Mouse (Mus musculus) heart, embryonic 10.5 days (tissue): Measurements from ENCODE around the gene Stk11. TPM values are rescaled to one million over a fixed set of nuclear protein-coding genes. Genes with fewer than 3 reads are reported as not detected.
A peak's percentile ranks its signal among the peaks of the same experiment; 100 is the strongest.

ENCODE experiments used
- DNase-seq: peaks from one replicate; pipeline ENCODE4 v3.0.0-alpha.2; 2017; ENCODE audit warnings: low spot score
- H3K27ac ChIP-seq: fragments of 300-500 bp; sonication (generic); 2 replicates; pipeline ENCODE4 v1.5.1; 2016; ENCODE audit warnings: mild to moderate bottlenecking
- H3K27me3 ChIP-seq: fragments of 300-500 bp; sonication (generic); 2 replicates; pipeline ENCODE4 v1.6.1; 2016; ENCODE audit warnings: mild to moderate bottlenecking; ENCODE audit not compliant: poor library complexity, insufficient read depth, severe bottlenecking
- H3K36me3 ChIP-seq: fragments of 300-500 bp; sonication (generic); 2 replicates; pipeline ENCODE4 v1.6.1; 2016; ENCODE audit warnings: mild to moderate bottlenecking, moderate library complexity
- H3K4me1 ChIP-seq: fragments of 300-500 bp; sonication (generic); 2 replicates; pipeline ENCODE4 v1.6.1; 2016; ENCODE audit warnings: mild to moderate bottlenecking
- H3K4me3 ChIP-seq: fragments of 300-500 bp; sonication (generic); 2 replicates; pipeline ENCODE4 v1.5.1; 2016; ENCODE audit warnings: mild to moderate bottlenecking, moderate library complexity
- H3K9me3 ChIP-seq: fragments of 300-500 bp; sonication (generic); 2 replicates; pipeline ENCODE4 v1.6.1; 2016; ENCODE audit warnings: mild to moderate bottlenecking, moderate library complexity
- WGBS: fragments of 180-500 bp; shearing (Covaris S2); methylation state at CpG from one replicate; pipeline ENCODE4 v1.1.7; 2016; 5-methylcytosine and 5-hydroxymethylcytosine counted together
- polyA plus RNA-seq: library from polyadenylated mRNA; unstranded; fragments of >200 nt; fragmentation: Nextera tagmentation; extraction: Ambion mirVana; gene quantifications from 2 replicates; pipeline ENCODE4 v1.2.1, GENCODE M21; 2016

The Stk11 gene
- polyA plus RNA-seq, 1 experiment from 2014 or later: 17.8 TPM

GRCm38 (mm10) chr10:80169070-80169469 is 53.5 kb downstream of the Stk11 start:
- no peak for DNase-seq
- WGBS: 69% methylated on average over 1 of the region's 1 CpGs
- peak overlapping the region; percentile 100; the same call in 1 of the 2 replicates for H3K27ac ChIP-seq
- peaks cover 62% of the 10 kb centered on the region for H3K4me1 ChIP-seq
- peak overlapping the region; percentile 92 for H3K4me3 ChIP-seq
- H3K9me3 ChIP-seq: no peaks in the 10 kb centered on the region
- peaks cover 29% of the 10 kb centered on the region for H3K36me3 ChIP-seq
- no peaks in the 10 kb centered on the region for H3K27me3 ChIP-seq

DNA sequence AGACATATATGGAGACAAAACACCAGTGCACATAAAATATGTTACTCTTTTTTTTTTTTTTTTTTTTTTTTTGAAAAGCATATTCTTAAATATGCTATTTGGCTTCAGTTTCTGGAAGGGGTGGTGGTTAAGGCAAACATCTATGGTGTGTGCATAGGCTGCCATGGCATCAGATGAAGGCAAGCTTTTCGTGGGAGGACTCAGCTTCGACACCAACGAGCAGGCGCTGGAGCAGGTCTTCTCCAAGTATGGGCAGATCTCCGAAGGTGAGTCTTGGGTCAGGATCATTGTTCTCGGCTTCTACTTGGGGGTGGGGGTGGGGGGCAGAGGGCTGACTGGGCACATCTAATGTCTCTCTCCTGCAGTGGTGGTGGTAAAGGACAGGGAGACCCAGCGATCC is 54.0 kb downstream of the Stk11 start:
- no peak overlapping the region for H3K4me3 ChIP-seq
- 89% methylated on average over 7 of the region's 7 CpGs for WGBS
- H3K4me1 ChIP-seq: peaks cover 59% of the 10 kb centered on the region

DNA sequence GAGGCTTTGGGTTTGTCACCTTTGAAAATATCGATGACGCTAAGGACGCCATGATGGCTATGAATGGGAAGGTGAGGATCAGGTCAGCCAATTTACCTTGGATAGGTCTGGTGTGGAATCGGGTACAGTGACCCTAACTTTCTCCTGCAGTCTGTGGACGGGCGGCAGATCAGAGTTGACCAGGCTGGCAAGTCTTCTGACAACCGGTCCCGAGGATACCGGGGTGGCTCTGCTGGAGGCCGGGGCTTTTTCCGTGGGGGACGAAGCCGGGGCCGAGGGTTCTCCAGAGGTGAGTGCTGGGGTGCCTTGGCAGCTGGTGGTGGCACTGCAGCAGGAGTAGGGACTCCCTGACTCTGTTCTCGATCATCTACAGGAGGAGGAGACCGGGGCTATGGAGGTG is 54.4 kb downstream of the Stk11 start:
- 95% methylated on average over 16 of the region's 16 CpGs for WGBS
- H3K4me3 ChIP-seq: 0 out of 2 replicates have a peak overlapping the region, but pooled peaks have one; percentile 12

More for the DNA sequence above, 54.0 kb downstream of the Stk11 start:
- Histone ChIP-seq H3K9me3 (no peaks in the 10 kb centered on the region), H3K27me3 (no peaks in the 10 kb centered on the region), H3K36me3 (peaks cover 29% of the 10 kb centered on the region), H3K27ac (no peak overlapping the region)
- DNase-seq: no peak

GRCm38 (mm10) chr10:80170601-80171021 is 55.0 kb downstream of the Stk11 start:
- peaks cover 56% of the 10 kb centered on the region for H3K4me1 ChIP-seq
- 95% methylated on average over 19 of the region's 19 CpGs for WGBS
- DNase-seq: no peak
- H3K9me3 ChIP-seq: no peaks in the 10 kb centered on the region
- H3K4me3 ChIP-seq: 0 out of 2 replicates have a peak overlapping the region, but pooled peaks have one; percentile 12
- H3K27ac ChIP-seq: no peak overlapping the region
- peaks cover 32% of the 10 kb centered on the region for H3K36me3 ChIP-seq
- no peaks in the 10 kb centered on the region for H3K27me3 ChIP-seq

More for the DNA sequence above, 54.4 kb downstream of the Stk11 start:
- Histone ChIP-seq H3K36me3 (peaks cover 32% of the 10 kb centered on the region), H3K27me3 (no peaks in the 10 kb centered on the region), H3K9me3 (no peaks in the 10 kb centered on the region), H3K27ac (no peak overlapping the region), H3K4me1 (peaks cover 59% of the 10 kb centered on the region)
- no peak for DNase-seq

GRCm38 (mm10) chr10:80171252-80171651 is 55.6 kb downstream of the Stk11 start:
- WGBS: 90% methylated on average over 15 of the region's 15 CpGs
- peaks cover 32% of the 10 kb centered on the region for H3K36me3 ChIP-seq
- H3K4me1 ChIP-seq: peaks cover 57% of the 10 kb centered on the region
- no peaks in the 10 kb centered on the region for H3K27me3 ChIP-seq
- no peak for DNase-seq
- H3K9me3 ChIP-seq: no peaks in the 10 kb centered on the region
- no peak overlapping the region for H3K4me3 ChIP-seq
- H3K27ac ChIP-seq: no peak overlapping the region

GRCm38 (mm10) chr10:80171760-80172526 is 56.3 kb downstream of the Stk11 start:
- H3K4me3 ChIP-seq: peak overlapping the region; percentile 73
- no peaks in the 10 kb centered on the region for H3K27me3 ChIP-seq
- no peaks in the 10 kb centered on the region for H3K9me3 ChIP-seq
- no peak for DNase-seq
- H3K4me1 ChIP-seq: peaks cover 56% of the 10 kb centered on the region
- H3K36me3 ChIP-seq: peaks cover 32% of the 10 kb centered on the region
- peak overlapping the region; percentile 87 for H3K27ac ChIP-seq
- WGBS: 84% methylated on average over 45 of the region's 45 CpGs

- peaks cover 32% of the 10 kb centered on the region for H3K36me3 ChIP-seq
- no peaks in the 10 kb centered on the region for H3K9me3 ChIP-seq
- H3K4me1 ChIP-seq: peaks cover 58% of the 10 kb centered on the region
- H3K27ac ChIP-seq: peak within 1 kb of the TSS; percentile 87
- peak; percentile 96 for DNase-seq
- peak within 1 kb of the TSS; percentile 73 for H3K4me3 ChIP-seq
- no peaks in the 10 kb centered on the region for H3K27me3 ChIP-seq
- WGBS: 5% methylated on average over 35 of the region's 35 CpGs
These were observed 57.1 kb downstream of the Stk11 start, which contains the start of gene 1600002K03Rik for GRCm38 (mm10) chr10:80172527-80173292. Gene 1600002K03Rik, plus strand, starts transcription at chr10:80172944.

- Histone ChIP-seq H3K27me3 (no peaks in the 10 kb centered on the region), H3K4me3 (peak overlapping the region; percentile 73), H3K36me3 (peaks cover 32% of the 10 kb centered on the region), H3K4me1 (peaks cover 65% of the 10 kb centered on the region), H3K27ac (peak overlapping the region; percentile 87), H3K9me3 (no peaks in the 10 kb centered on the region)
- no peak for DNase-seq
- 7% methylated on average over 11 of the region's 11 CpGs for WGBS
These were observed 57.8 kb downstream of the Stk11 start for GRCm38 (mm10) chr10:80173358-80173757.

- peaks cover 32% of the 10 kb centered on the region for H3K36me3 ChIP-seq
- WGBS: 85% methylated on average over 10 of the region's 10 CpGs
- H3K4me3 ChIP-seq: no peak overlapping the region
- H3K9me3 ChIP-seq: no peaks in the 10 kb centered on the region
- H3K27ac ChIP-seq: no peak overlapping the region
- DNase-seq: no peak
- H3K27me3 ChIP-seq: no peaks in the 10 kb centered on the region
- H3K4me1 ChIP-seq: peaks cover 63% of the 10 kb centered on the region
These were observed 58.5 kb downstream of the Stk11 start for GRCm38 (mm10) chr10:80173955-80174640.

DNA sequence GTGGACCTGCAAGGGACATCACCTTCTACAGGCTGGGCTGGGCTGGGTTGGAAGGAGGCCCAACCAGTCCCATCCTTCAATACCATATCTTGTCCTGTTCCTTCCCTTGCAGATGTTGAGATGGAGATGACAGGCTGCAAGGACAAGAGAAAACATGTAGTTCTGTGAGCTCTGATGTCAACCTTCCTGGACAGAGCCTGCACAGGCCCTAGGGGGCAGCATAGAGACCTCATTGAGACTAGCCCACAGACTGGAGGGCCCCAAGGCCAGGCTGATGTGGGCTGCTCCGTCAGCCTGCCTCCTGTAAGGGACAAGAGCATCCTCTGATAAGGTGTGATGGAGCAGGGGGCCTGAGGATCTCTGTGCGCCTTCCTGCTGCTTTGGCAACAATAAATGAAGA is 59.1 kb downstream of the Stk11 start:
- Histone ChIP-seq H3K4me1 (peaks cover 63% of the 10 kb centered on the region), H3K9me3 (no peaks in the 10 kb centered on the region), H3K4me3 (no peak overlapping the region), H3K36me3 (peaks cover 31% of the 10 kb centered on the region), H3K27ac (no peak overlapping the region), H3K27me3 (0 out of 2 replicates have a peak, but pooled peaks cover 1% of the 10 kb centered on the region)
- 33% methylated on average over 2 of the region's 2 CpGs for WGBS
- DNase-seq: no peak

DNA sequence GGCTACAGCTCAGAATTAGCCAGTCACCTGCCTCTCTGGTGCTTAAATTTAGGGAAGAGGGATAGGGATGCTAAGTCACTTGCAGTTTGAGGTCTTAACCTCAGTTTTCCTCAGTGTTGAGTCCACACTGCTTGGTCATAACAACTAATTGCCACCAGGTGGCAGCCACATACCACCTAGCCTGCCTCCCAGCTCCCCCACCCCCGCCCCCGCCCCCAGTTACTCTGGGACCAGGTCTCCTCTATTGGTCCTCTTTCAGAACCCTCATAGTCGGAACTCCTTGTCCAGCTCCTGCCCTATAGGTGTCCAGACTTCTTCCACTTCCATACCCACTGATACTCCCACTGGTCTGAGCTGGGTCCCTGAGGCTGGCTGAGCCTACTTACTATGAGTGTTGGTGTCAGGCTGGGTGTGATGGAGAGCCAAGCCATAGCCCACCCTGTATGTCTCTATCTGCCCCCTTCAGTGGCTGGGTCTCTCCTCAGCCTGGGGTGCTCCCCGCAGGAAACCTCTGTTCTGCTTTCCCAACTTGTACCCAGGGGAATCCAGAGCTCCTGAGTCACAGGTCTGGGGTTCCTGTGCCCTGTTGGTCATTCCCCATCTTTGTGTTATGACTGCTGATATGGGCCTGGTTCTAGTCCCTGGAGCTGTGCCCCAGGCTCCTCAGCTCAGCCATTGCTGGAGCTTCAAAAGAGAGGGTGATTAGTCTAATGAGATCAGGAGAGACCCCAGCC is 60.1 kb downstream of the Stk11 start:
- Histone ChIP-seq H3K27me3 (peaks cover 10% of the 10 kb centered on the region), H3K4me1 (peaks cover 67% of the 10 kb centered on the region), H3K36me3 (peaks cover 21% of the 10 kb centered on the region), H3K27ac (no peak overlapping the region), H3K9me3 (no peaks in the 10 kb centered on the region), H3K4me3 (peak overlapping the region; percentile 3)
- 26% methylated on average over 4 of the region's 4 CpGs for WGBS
- no peak for DNase-seq

DNA sequence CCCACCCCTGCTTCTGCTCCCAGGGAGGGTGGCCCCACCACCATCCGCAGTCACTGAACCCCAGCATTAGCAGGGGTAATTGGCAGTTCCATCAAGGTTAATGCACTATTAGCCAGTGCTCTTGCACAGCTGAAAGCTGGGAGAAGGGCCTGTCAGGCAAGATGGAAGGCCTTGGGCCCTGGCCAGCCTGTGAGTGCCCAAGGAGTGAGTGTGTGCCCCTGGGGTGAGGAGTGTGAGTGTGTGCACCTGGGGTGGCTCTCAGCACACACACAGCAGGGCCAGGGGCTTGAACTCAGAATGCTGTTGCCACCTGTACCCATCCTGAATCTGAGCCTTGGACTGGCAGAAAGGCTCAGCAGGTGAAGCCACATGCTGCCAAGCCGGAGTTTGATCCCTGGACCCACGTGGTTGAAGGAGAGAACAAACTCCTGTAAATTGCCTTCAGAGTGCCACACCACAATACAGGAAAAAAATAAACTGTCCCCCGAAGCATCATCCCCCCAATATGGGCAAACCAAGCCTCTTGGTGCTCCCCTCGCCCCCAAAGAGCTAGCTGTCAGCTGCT is 60.7 kb downstream of the Stk11 start:
- Histone ChIP-seq H3K36me3 (peaks cover 14% of the 10 kb centered on the region), H3K4me1 (peaks cover 74% of the 10 kb centered on the region), H3K27me3 (peaks cover 13% of the 10 kb centered on the region), H3K4me3 (no peak overlapping the region), H3K9me3 (no peaks in the 10 kb centered on the region), H3K27ac (no peak overlapping the region)
- no peak for DNase-seq
- WGBS: 79% methylated on average over 5 of the region's 5 CpGs
